Mouse (Mus musculus) activated CD4-positive, CD25-positive, alpha-beta regulatory T cell, adult 4 months (primary cell): ENCODE data around the gene Gm28053. TPM values are rescaled to one million over a fixed set of nuclear protein-coding genes. Genes with fewer than 3 reads are reported as not detected.

ENCODE experiments used
- ATAC-seq: one replicate; pipeline ENCODE4 v1.8.0; 2017
- polyA plus RNA-seq, 2 experiments: library from polyadenylated mRNA; unstranded; fragments of 100-300 nt; shearing (Covaris generic); gene quantifications; one replicate each; pipeline ENCODE4 v1.2.1; 2017

The Gm28053 gene
- polyA plus RNA-seq, 2 experiments from 2014 or later = 42.8 to 45.0 TPM

GRCm38 (mm10) chr6:48692962-48693361 lies 25.4 kb upstream of the Gm28053 start:
- no peak for ATAC-seq

- ATAC-seq = peak; percentile 21
Measured at GRCm38 (mm10) chr6:48696830-48697554, 21.4 kb upstream of the Gm28053 start.

GRCm38 (mm10) chr6:48697555-48697930 lies 20.9 kb upstream of the Gm28053 start:
- no peak for ATAC-seq

GRCm38 (mm10) chr6:48698066-48698856 lies 20.1 kb upstream of the Gm28053 start:
- ATAC-seq = no peak

- ATAC-seq = no peak
Measured at GRCm38 (mm10) chr6:48698888-48699287, 19.5 kb upstream of the Gm28053 start.

GRCm38 (mm10) chr6:48700251-48701075 lies 17.9 kb upstream of the Gm28053 start:
- peak; percentile 52 for ATAC-seq

- ATAC-seq = no peak
Measured at GRCm38 (mm10) chr6:48702146-48702545, 16.3 kb upstream of the Gm28053 start.

GRCm38 (mm10) chr6:48702601-48703000 lies 15.8 kb upstream of the Gm28053 start:
- no peak for ATAC-seq

GRCm38 (mm10) chr6:48704146-48704545 lies 14.3 kb upstream of the Gm28053 start:
- ATAC-seq = no peak

- ATAC-seq = peak; percentile 18
Measured at GRCm38 (mm10) chr6:48706130-48706529, 12.3 kb upstream of the Gm28053 start.

- no peak for ATAC-seq
Measured at GRCm38 (mm10) chr6:48720326-48720725, 1.9 kb downstream of the Gm28053 start.

GRCm38 (mm10) chr6:48723468-48723867 lies 5.1 kb downstream of the Gm28053 start:
- ATAC-seq = no peak

- peak; percentile 60 for ATAC-seq
Measured at GRCm38 (mm10) chr6:48725476-48725875, 7.1 kb downstream of the Gm28053 start.

- ATAC-seq = peak; percentile 68
Measured at GRCm38 (mm10) chr6:48727761-48728160, 9.4 kb downstream of the Gm28053 start.

- peak; percentile 90 for ATAC-seq
Measured at GRCm38 (mm10) chr6:48732864-48733304, 14.5 kb downstream of the Gm28053 start.

- ATAC-seq = no peak
Measured at GRCm38 (mm10) chr6:48733660-48734059, 15.3 kb downstream of the Gm28053 start.

- ATAC-seq = no peak
Measured at GRCm38 (mm10) chr6:48737053-48737452, 18.6 kb downstream of the Gm28053 start.

- ATAC-seq = no peak
Measured at GRCm38 (mm10) chr6:48737688-48738087, 19.3 kb downstream of the Gm28053 start.

GRCm38 (mm10) chr6:48738961-48739779 lies 20.8 kb downstream of the Gm28053 start, which contains the start of gene Gimap1:
TSS of gene Gimap1 (plus strand) at chr6:48739054.
- peak; percentile 67 for ATAC-seq

GRCm38 (mm10) chr6:48739780-48740055 lies 21.3 kb downstream of the Gm28053 start:
- no peak for ATAC-seq

GRCm38 (mm10) chr6:48740501-48741169 lies 22.2 kb downstream of the Gm28053 start:
- no peak for ATAC-seq

- no peak for ATAC-seq
Measured at GRCm38 (mm10) chr6:48741273-48741672, 22.9 kb downstream of the Gm28053 start.
